Mouse (Mus musculus) neutrophil, adult 65 days (primary cell): ENCODE results near the gene Sult3a1. TPM values are rescaled to one million over a fixed set of nuclear protein-coding genes. Genes with fewer than 3 reads are reported as not detected.

Experiments
- total RNA-seq: library from RNA; stranded (reverse); gene quantifications from 2 replicates; pipeline ENCODE4 v1.2.4, GENCODE M21; 2023

Gene Sult3a1
- not detected in 2 replicates for total RNA-seq

GRCm38 (mm10) chr10:33857421-33857820 is at the start of gene Sult3a1:
Gene Sult3a1 (plus strand): TSS chr10:33857721.

DNA sequence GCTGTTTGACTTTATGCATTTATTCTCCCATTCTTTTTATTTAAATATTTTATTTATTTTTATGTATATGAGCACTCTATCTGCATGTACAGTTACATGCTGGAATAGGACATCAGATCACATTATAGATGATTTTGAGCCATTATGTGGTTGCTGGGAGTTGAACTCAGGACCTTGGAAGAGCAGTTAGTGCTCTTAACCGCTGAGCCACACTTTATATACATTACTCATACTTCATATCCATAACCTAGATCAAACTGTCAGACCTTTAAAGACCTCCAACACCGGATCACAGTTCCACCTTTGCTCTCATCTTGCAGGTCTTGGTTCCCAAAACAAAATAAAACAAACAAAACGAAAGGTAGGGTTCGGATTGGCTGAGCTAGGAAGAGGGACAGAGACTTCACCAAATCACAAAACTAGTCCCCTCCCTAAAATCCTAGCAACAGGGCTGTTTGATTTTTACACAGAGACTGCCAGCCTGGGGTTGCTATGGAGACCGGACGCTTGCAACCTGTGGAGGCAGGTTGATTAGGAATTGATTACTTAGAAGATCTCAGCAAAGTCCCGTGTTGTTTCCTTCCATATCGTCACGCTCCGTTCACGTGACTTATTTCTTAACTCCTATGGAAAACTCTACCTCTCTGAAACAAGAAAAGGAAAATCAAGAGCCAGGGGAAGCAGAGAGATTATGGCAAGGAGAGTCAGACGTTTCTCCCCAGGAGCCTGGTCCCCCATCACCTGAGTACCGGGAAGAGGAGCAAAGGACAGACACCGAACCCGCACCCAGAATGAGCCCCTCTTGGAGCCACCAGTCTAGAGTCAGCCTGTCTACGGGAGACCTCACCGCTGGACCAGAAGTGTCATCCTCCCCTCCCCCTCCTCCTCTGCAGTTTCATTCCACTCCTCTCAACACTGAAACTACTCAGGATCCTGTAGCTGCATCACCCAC is 47.3 kb downstream of the Sult3a1 start, which contains the start of gene Rsph4a:
TSS of gene Rsph4a (plus strand) at position 582 of the 952 bp plus-strand sequence.

Other genes with a start within 250 kb of the Sult3a1 start
- not detected in 2 replicates for gene Clvs2, start 233.0 kb upstream of the Sult3a1 start, total RNA-seq
- gene Sult3a2, start 71.0 kb upstream of the Sult3a1 start, total RNA-seq = not detected in 2 replicates
- gene Rsph4a, start 47.4 kb downstream of the Sult3a1 start, total RNA-seq = not detected in 2 replicates
- gene Zup1, start 93.5 kb downstream of the Sult3a1 start, total RNA-seq = 46.6 and 62.5 TPM in 2 replicates
- gene Rwdd1, start 161.9 kb downstream of the Sult3a1 start, total RNA-seq = 24.7 and 39.4 TPM in 2 replicates
- not detected in 2 replicates for gene Trappc3l, start 179.9 kb downstream of the Sult3a1 start, total RNA-seq
- gene Calhm4, start 186.6 kb downstream of the Sult3a1 start, total RNA-seq = not detected in 2 replicates
- gene Calhm5, start 238.8 kb downstream of the Sult3a1 start, total RNA-seq = not detected in 2 replicates